ENCODE assay signal across 16 mouse cellular contexts in the genomic region with DNA sequence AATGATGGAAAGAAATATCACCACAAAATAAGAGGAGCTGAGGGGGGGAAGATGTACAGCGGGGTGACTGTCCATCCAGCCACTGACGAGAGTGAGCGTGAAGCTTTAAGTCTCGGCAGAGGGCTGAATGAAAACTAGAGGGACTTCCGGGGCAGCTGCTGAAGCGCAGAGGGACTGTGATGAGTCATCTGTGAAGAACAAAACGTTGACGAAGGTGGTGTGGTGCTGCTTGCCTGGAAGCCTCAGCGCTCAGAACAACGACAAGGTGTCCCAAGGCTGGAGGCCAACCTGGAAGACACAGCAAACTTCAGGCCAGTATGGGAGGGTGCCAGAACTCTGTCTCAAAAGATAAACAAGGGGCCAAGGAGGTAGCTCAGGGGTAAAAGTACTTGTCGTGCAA.
"Had no signal": no experiment of that assay in that cellular context is flagged by ENCODE, and none has a peak within 500 bp of the region (broad histone marks: within the 10 kb centered on the region; RNA-seq: fewer than 3 reads in every experiment).

No protein-coding gene starts in this region.

- H3K9ac ChIP-seq: neural tube, embryonic 13.5 days; neural tube, embryonic 15.5 days; stomach, embryonic 15.5 days had no signal

- H3K4me2 ChIP-seq: neural tube, embryonic 13.5 days; neural tube, embryonic 15.5 days; stomach, embryonic 15.5 days had no signal

- H3K4me3 ChIP-seq: neural tube, embryonic 13.5 days; neural tube, embryonic 15.5 days; stomach, embryonic 15.5 days had no signal

- H3K9me3 ChIP-seq: neural tube, embryonic 13.5 days; neural tube, embryonic 15.5 days; stomach, embryonic 15.5 days had no signal

- H3K27ac ChIP-seq: neural tube, embryonic 13.5 days; neural tube, embryonic 15.5 days; stomach, embryonic 15.5 days; stomach, postnatal 0 days had no signal

- H3K27me3 ChIP-seq: neural tube, embryonic 13.5 days; neural tube, embryonic 15.5 days; stomach, embryonic 15.5 days had no signal

- DNase-seq: retina, postnatal 1 day; right cerebral cortex, adult 18-20 months; right cerebral cortex, postnatal 14 days; right cerebral cortex, postnatal 25 days; right cerebral cortex, postnatal 4 days; spleen, adult 18-20 months; thymus, adult 18-20 months; thymus, adult 2 months; thymus, postnatal 14 days; thymus, postnatal 25 days; thymus, postnatal 36 days; thymus, postnatal 4 days had no signal
